Mouse (Mus musculus) thymus, adult 2 months (tissue): Measurements from ENCODE around the gene Mageh1. TPM values are rescaled to one million over a fixed set of nuclear protein-coding genes. Genes with fewer than 3 reads are reported as not detected.
"Not testable (repeated sequence)": the region's sequence is repeated elsewhere in the genome, so short reads cannot be mapped to it uniquely, and the experiment has no call there.

Experiments used
- DNase-seq: peaks from one replicate; pipeline ENCODE4 v3.0.0; 2021
- H3K27ac ChIP-seq: fragments of 200-500 bp; 2 replicates; pipeline ENCODE4 v1.5.1; 2012; ENCODE audit warnings: low read length, control low read depth; ENCODE audit not compliant: control insufficient read depth, insufficient read depth
- H3K27me3 ChIP-seq: fragments of 200-500 bp; 2 replicates; pipeline ENCODE4 v1.6.1; 2012; ENCODE audit warnings: mild to moderate bottlenecking, low read length, moderate library complexity, mixed read lengths; ENCODE audit not compliant: control insufficient read depth, insufficient read depth
- H3K36me3 ChIP-seq: fragments of 200-500 bp; 2 replicates; pipeline ENCODE4 v1.6.1; 2012; ENCODE audit warnings: mild to moderate bottlenecking, low read length, moderate library complexity; ENCODE audit not compliant: control insufficient read depth, insufficient read depth
- H3K4me1 ChIP-seq: fragments of 200-500 bp; replicated peaks from 2 replicates; pipeline ENCODE4 v1.6.1; 2012; ENCODE audit warnings: low read length; ENCODE audit not compliant: control insufficient read depth, insufficient read depth
- H3K4me3 ChIP-seq: fragments of 200-500 bp; 2 replicates; pipeline ENCODE4 v1.5.1; 2012; ENCODE audit warnings: mild to moderate bottlenecking, low read length, control low read depth, moderate library complexity; ENCODE audit not compliant: control insufficient read depth, insufficient read depth
- CTCF ChIP-seq: fragments of 200-500 bp; IDR thresholded peaks from 2 replicates; pipeline ENCODE4 v1.5.1; 2012; ENCODE audit warnings: mild to moderate bottlenecking, control low read depth, low read length, moderate library complexity, borderline replicate concordance; ENCODE audit not compliant: control insufficient read depth, poor library complexity, insufficient read depth; ENCODE audit errors: extremely low read depth
- POLR2A ChIP-seq: fragments of 200-500 bp; IDR thresholded peaks from 2 replicates; pipeline ENCODE4 v1.6.1; 2012; ENCODE audit warnings: mild to moderate bottlenecking, low read length, control low read depth, moderate library complexity; ENCODE audit not compliant: control insufficient read depth, poor library complexity, insufficient read depth; ENCODE audit errors: extremely low read depth
- WGBS: fragments of 180-500 bp; shearing (Covaris S2); methylation state at CpG from one replicate; pipeline ENCODE4 v1.1.7; 2018; 5-methylcytosine and 5-hydroxymethylcytosine counted together
- polyA plus RNA-seq: library from polyadenylated mRNA; depleted of rRNA; stranded (reverse); fragments of >200 nt; gene quantifications from 2 replicates; pipeline ENCODE4 v1.2.3, GENCODE M21; 2012; rRNA removed

Gene Mageh1
- polyA plus RNA-seq, 1 experiment, result 1.1 TPM

DNA sequence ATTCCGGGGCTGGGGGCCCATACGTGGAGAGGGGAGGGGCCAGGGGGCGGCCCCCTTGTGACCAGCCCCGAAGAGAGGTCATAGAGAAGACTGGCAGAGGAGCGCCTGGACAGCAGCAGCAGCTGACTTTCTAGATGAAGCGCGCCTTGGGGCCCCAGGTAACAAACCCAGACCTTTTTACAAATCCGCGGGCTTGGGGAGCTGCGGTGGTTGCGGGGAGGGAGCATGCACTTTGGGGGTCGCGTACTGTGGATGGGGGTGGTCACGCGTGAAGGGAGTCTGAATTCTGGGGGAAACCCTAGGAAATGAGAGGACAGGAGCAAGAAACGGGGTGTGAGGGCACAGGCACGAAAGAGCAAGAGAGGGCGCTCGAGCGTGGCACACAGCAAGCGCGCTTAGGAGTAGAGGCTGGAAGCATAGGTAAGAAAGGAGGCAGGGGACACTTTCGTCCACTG is 31.0 kb downstream of the Mageh1 start, which contains the start of gene Usp51:
Gene Usp51 (plus strand): TSS at position 83 of the 455 bp plus-strand sequence.
- Histone ChIP-seq H3K27ac (no peak within 1 kb of the TSS), H3K36me3 (no peaks in the 10 kb centered on the region), H3K4me3 (peak within 1 kb of the TSS; percentile 99), H3K4me1 (no peaks in the 10 kb centered on the region), H3K27me3 (no peaks in the 10 kb centered on the region)
- no peak for TF ChIP-seq POLR2A
- no peak for TF ChIP-seq CTCF
- 3% methylated on average over 23 of the region's 23 CpGs for WGBS
- DNase-seq, result peak; percentile 26

DNA sequence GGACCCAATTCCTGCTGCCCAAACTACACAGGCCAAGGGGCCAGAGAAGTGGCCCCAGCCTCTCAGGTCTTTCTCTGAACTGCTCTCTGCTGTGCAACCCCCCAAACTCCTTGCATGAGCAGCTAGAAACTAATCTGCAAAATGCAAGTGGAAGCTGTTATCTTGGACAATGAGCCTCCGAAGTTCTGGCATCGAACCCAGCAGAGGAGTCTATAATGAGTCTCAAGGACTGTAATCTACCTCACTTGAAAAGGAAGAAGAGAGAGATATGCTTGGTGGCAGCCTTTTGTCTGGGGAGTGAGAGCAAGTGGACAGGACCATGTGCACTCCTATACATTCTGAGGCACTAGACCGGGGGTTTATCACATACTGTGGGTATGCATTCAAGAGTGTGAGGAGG is 41.3 kb downstream of the Mageh1 start:
- WGBS, result no CpG with 5 or more reads among the region's 3 CpGs
- H3K4me1 ChIP-seq, DNase-seq, H3K4me3 ChIP-seq, H3K27ac ChIP-seq, H3K36me3 ChIP-seq, H3K27me3 ChIP-seq: not testable (repeated sequence)

DNA sequence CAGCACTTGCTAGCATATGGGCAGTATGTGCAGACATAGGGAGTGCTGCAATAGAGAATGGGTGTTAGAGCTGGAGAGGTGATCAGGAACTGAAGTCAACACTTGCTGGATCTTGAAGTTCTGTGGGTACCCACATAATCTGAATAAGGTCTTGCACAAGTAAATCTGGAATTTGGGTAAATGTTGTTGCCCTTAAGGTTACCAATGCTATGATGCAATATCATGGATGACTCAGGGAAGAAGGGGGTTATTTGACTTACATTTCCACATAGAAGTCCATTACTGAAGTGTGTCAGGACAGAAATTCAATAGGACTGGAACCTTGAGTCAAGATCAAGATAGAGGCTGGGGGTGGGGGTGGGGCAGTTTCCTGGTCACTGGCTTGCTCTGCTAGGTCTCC is 47.5 kb downstream of the Mageh1 start:
- not testable (repeated sequence) for H3K4me1 ChIP-seq, H3K4me3 ChIP-seq, DNase-seq, H3K27me3 ChIP-seq, H3K36me3 ChIP-seq, H3K27ac ChIP-seq

Other genes starting within 250 kb of the Mageh1 start
- gene Usp51, start 31.1 kb downstream of the Mageh1 start, polyA plus RNA-seq, result not detected in 2 replicates
- not detected in 2 replicates for gene Foxr2, start 81.2 kb upstream of the Mageh1 start, polyA plus RNA-seq
- gene Rragb, start 102.4 kb upstream of the Mageh1 start, polyA plus RNA-seq, result 6.0 and 6.7 TPM in 2 replicates
- gene Klf8, start 199.9 kb upstream of the Mageh1 start, polyA plus RNA-seq, result 1.00 and 1.3 TPM in 2 replicates